Mouse (Mus musculus): ENCODE measurements around the gene Snx20. TPM values are rescaled to one million over a fixed set of nuclear protein-coding genes. Genes with fewer than 3 reads are reported as not detected.

Snx20 gene
- polyA plus RNA-seq, 1 experiment from 2014 or later: 4.3 TPM

- 7% methylated on average over 10 of the region's 10 CpGs for WGBS (ENCODE audit: insufficient replicate concordance)
- no peaks in the 10 kb centered on the region for H3K9me3 ChIP-seq (replicated peaks)
- no peak for ATAC-seq (ENCODE audit: insufficient read depth)
- H3K9ac ChIP-seq: no peak overlapping the region
- no peaks in the 10 kb centered on the region for H3K27me3 ChIP-seq
- H3K4me2 ChIP-seq: no peak overlapping the region
- no peaks in the 10 kb centered on the region for H3K36me3 ChIP-seq (replicated peaks)
- no peaks in the 10 kb centered on the region for H3K4me1 ChIP-seq (replicated peaks)
- no peak overlapping the region for H3K4me3 ChIP-seq (replicated peaks)
- no peak overlapping the region for H3K27ac ChIP-seq (replicated peaks)
These were observed 32.4 kb downstream of the Snx20 start for GRCm38 (mm10) chr8:88603446-88603989.

GRCm38 (mm10) chr8:88599491-88599890, 36.4 kb downstream of the Snx20 start:
- Histone ChIP-seq H3K27ac (replicated peaks) (no peak overlapping the region), H3K36me3 (replicated peaks) (no peaks in the 10 kb centered on the region), H3K9ac (no peak overlapping the region), H3K27me3 (no peaks in the 10 kb centered on the region), H3K4me2 (no peak overlapping the region), H3K4me3 (replicated peaks) (no peak overlapping the region), H3K9me3 (replicated peaks) (no peaks in the 10 kb centered on the region), H3K4me1 (replicated peaks) (no peaks in the 10 kb centered on the region)
- WGBS (ENCODE audit: insufficient replicate concordance): 63% methylated on average over 7 of the region's 7 CpGs
- no peak for ATAC-seq (ENCODE audit: insufficient read depth)

GRCm38 (mm10) chr8:88598578-88598977, 37.4 kb downstream of the Snx20 start:
- 58% methylated on average over 5 of the region's 5 CpGs for WGBS (ENCODE audit: insufficient replicate concordance)

GRCm38 (mm10) chr8:88596042-88596441, 39.9 kb downstream of the Snx20 start:
- no peaks in the 10 kb centered on the region for H3K27me3 ChIP-seq
- no peak overlapping the region for H3K9ac ChIP-seq
- 69% methylated on average over 12 of the region's 12 CpGs for WGBS (ENCODE audit: insufficient replicate concordance)
- H3K4me2 ChIP-seq: no peak overlapping the region
- no peaks in the 10 kb centered on the region for H3K36me3 ChIP-seq (replicated peaks)
- ATAC-seq (ENCODE audit: insufficient read depth): no peak
- no peak overlapping the region for H3K27ac ChIP-seq (replicated peaks)
- H3K4me1 ChIP-seq (replicated peaks): no peaks in the 10 kb centered on the region
- H3K4me3 ChIP-seq (replicated peaks): no peak overlapping the region
- H3K9me3 ChIP-seq (replicated peaks): no peaks in the 10 kb centered on the region

More at GRCm38 (mm10) chr8:88598578-88598977, 37.4 kb downstream of the Snx20 start:
- H3K9me3 ChIP-seq (replicated peaks): no peaks in the 10 kb centered on the region
- H3K9ac ChIP-seq: no peak overlapping the region
- H3K36me3 ChIP-seq (replicated peaks): no peaks in the 10 kb centered on the region
- no peaks in the 10 kb centered on the region for H3K27me3 ChIP-seq
- H3K4me1 ChIP-seq (replicated peaks): no peaks in the 10 kb centered on the region
- H3K4me2 ChIP-seq: no peak overlapping the region
- H3K4me3 ChIP-seq (replicated peaks): no peak overlapping the region
- no peak for ATAC-seq (ENCODE audit: insufficient read depth)
- H3K27ac ChIP-seq (replicated peaks): no peak overlapping the region

GRCm38 (mm10) chr8:88593947-88594346, 42.0 kb downstream of the Snx20 start:
- WGBS (ENCODE audit: insufficient replicate concordance): 88% methylated on average over 1 of the region's 1 CpGs
- Histone ChIP-seq H3K4me1 (replicated peaks) (no peaks in the 10 kb centered on the region), H3K36me3 (replicated peaks) (no peaks in the 10 kb centered on the region), H3K27ac (replicated peaks) (no peak overlapping the region), H3K9me3 (replicated peaks) (no peaks in the 10 kb centered on the region), H3K27me3 (no peaks in the 10 kb centered on the region), H3K9ac (no peak overlapping the region), H3K4me2 (no peak overlapping the region), H3K4me3 (replicated peaks) (no peak overlapping the region)
- ATAC-seq (ENCODE audit: insufficient read depth): no peak

- no peak overlapping the region for H3K9ac ChIP-seq
- H3K4me2 ChIP-seq: no peak overlapping the region
- WGBS (ENCODE audit: insufficient replicate concordance): 48% methylated on average over 6 of the region's 6 CpGs
- H3K4me3 ChIP-seq (replicated peaks): no peak overlapping the region
- no peaks in the 10 kb centered on the region for H3K36me3 ChIP-seq (replicated peaks)
- no peaks in the 10 kb centered on the region for H3K4me1 ChIP-seq (replicated peaks)
- no peaks in the 10 kb centered on the region for H3K27me3 ChIP-seq
- H3K9me3 ChIP-seq (replicated peaks): no peaks in the 10 kb centered on the region
- ATAC-seq (ENCODE audit: insufficient read depth): no peak
- H3K27ac ChIP-seq (replicated peaks): no peak overlapping the region
These were observed 45.7 kb downstream of the Snx20 start for GRCm38 (mm10) chr8:88590226-88590625.

- Histone ChIP-seq H3K4me1 (replicated peaks) (no peaks in the 10 kb centered on the region), H3K27ac (replicated peaks) (no peak overlapping the region), H3K4me3 (replicated peaks) (no peak overlapping the region), H3K36me3 (replicated peaks) (no peaks in the 10 kb centered on the region), H3K9ac (no peak overlapping the region), H3K27me3 (no peaks in the 10 kb centered on the region), H3K9me3 (replicated peaks) (no peaks in the 10 kb centered on the region), H3K4me2 (no peak overlapping the region)
- WGBS (ENCODE audit: insufficient replicate concordance): 76% methylated on average over 8 of the region's 8 CpGs
- no peak for ATAC-seq (ENCODE audit: insufficient read depth)
These were observed 47.6 kb downstream of the Snx20 start for GRCm38 (mm10) chr8:88588205-88588889.

GRCm38 (mm10) chr8:88583863-88584262, 52.1 kb downstream of the Snx20 start:
- H3K4me3 ChIP-seq (replicated peaks): no peak overlapping the region
- H3K36me3 ChIP-seq (replicated peaks): no peaks in the 10 kb centered on the region
- no peak overlapping the region for H3K4me2 ChIP-seq
- ATAC-seq (ENCODE audit: insufficient read depth): no peak
- WGBS (ENCODE audit: insufficient replicate concordance): 66% methylated on average over 3 of the region's 3 CpGs
- no peaks in the 10 kb centered on the region for H3K9me3 ChIP-seq (replicated peaks)
- no peak overlapping the region for H3K9ac ChIP-seq
- H3K27me3 ChIP-seq: no peaks in the 10 kb centered on the region
- no peaks in the 10 kb centered on the region for H3K4me1 ChIP-seq (replicated peaks)
- no peak overlapping the region for H3K27ac ChIP-seq (replicated peaks)

GRCm38 (mm10) chr8:88580785-88581184, 55.1 kb downstream of the Snx20 start:
- Histone ChIP-seq H3K9ac (no peak overlapping the region), H3K36me3 (replicated peaks) (no peaks in the 10 kb centered on the region), H3K4me1 (replicated peaks) (no peaks in the 10 kb centered on the region), H3K27me3 (no peaks in the 10 kb centered on the region), H3K9me3 (replicated peaks) (no peaks in the 10 kb centered on the region), H3K4me2 (no peak overlapping the region), H3K4me3 (replicated peaks) (no peak overlapping the region), H3K27ac (replicated peaks) (no peak overlapping the region)
- WGBS (ENCODE audit: insufficient replicate concordance): 22% methylated on average over 7 of the region's 7 CpGs
- ATAC-seq (ENCODE audit: insufficient read depth): no peak

GRCm38 (mm10) chr8:88579668-88580330, 56.1 kb downstream of the Snx20 start:
- Histone ChIP-seq H3K36me3 (replicated peaks) (no peaks in the 10 kb centered on the region), H3K4me1 (replicated peaks) (no peaks in the 10 kb centered on the region), H3K9me3 (replicated peaks) (no peaks in the 10 kb centered on the region), H3K27me3 (no peaks in the 10 kb centered on the region), H3K27ac (replicated peaks) (no peak overlapping the region), H3K9ac (no peak overlapping the region), H3K4me3 (replicated peaks) (no peak overlapping the region), H3K4me2 (no peak overlapping the region)
- ATAC-seq (ENCODE audit: insufficient read depth): no peak
- 69% methylated on average over 18 of the region's 18 CpGs for WGBS (ENCODE audit: insufficient replicate concordance)

GRCm38 (mm10) chr8:88579246-88579645, 56.7 kb downstream of the Snx20 start:
- H3K27ac ChIP-seq (replicated peaks): no peak overlapping the region
- WGBS (ENCODE audit: insufficient replicate concordance): 59% methylated on average over 7 of the region's 7 CpGs

More at GRCm38 (mm10) chr8:88579246-88579645, 56.7 kb downstream of the Snx20 start:
- no peaks in the 10 kb centered on the region for H3K36me3 ChIP-seq (replicated peaks)
- ATAC-seq (ENCODE audit: insufficient read depth): no peak
- H3K4me2 ChIP-seq: no peak overlapping the region
- no peaks in the 10 kb centered on the region for H3K4me1 ChIP-seq (replicated peaks)
- no peaks in the 10 kb centered on the region for H3K9me3 ChIP-seq (replicated peaks)
- no peaks in the 10 kb centered on the region for H3K27me3 ChIP-seq
- no peak overlapping the region for H3K4me3 ChIP-seq (replicated peaks)
- H3K9ac ChIP-seq: no peak overlapping the region

Data from liver, embryonic 15.5 days (tissue).